Mouse (Mus musculus) megakaryocyte, embryonic 14.5 days (primary cell): ENCODE results near the gene Ppil1. TPM values are rescaled to one million over a fixed set of nuclear protein-coding genes. Genes with fewer than 3 reads are reported as not detected.
A peak's percentile ranks its signal among the peaks of the same experiment; 100 is the strongest.
"Not testable (repeated sequence)": the region's sequence is repeated elsewhere in the genome, so short reads cannot be mapped to it uniquely, and the experiment has no call there.

Source experiments
- H3K27me3 ChIP-seq: replicated peaks from 2 replicates; pipeline ENCODE3; 2012; ENCODE audit warnings: inconsistent platforms
- H3K36me3 ChIP-seq: replicated peaks from 2 replicates; pipeline ENCODE3; 2012; ENCODE audit warnings: low read length, inconsistent platforms, mixed read lengths
- H3K4me1 ChIP-seq: 2 replicates; pipeline ENCODE4 v1.6.1; 2012; ENCODE audit warnings: inconsistent platforms
- H3K4me3 ChIP-seq: replicated peaks from 2 replicates; pipeline ENCODE3; 2012; ENCODE audit warnings: moderate library complexity, mild to moderate bottlenecking, inconsistent platforms
- H3K9me3 ChIP-seq: 2 replicates; pipeline ENCODE4 v1.6.1; 2012; ENCODE audit warnings: inconsistent platforms
- FLI1 ChIP-seq: IDR thresholded peaks from 2 replicates; pipeline ENCODE4 v1.6.1; 2012; ENCODE audit warnings: low read length, inconsistent platforms, mixed read lengths
- GATA1 ChIP-seq: IDR thresholded peaks from 3 replicates; pipeline ENCODE4 v1.6.1; 2012; ENCODE audit warnings: mixed read lengths, low read length, inconsistent platforms, borderline replicate concordance
- polyA plus RNA-seq: library from polyadenylated mRNA; stranded (reverse); fragments of >175 nt; gene quantifications from 2 replicates; pipeline ENCODE4 v1.2.3, GENCODE M21; 2012; ENCODE audit warnings: low replicate concordance; ENCODE audit not compliant: insufficient read depth

The Ppil1 gene
- polyA plus RNA-seq, 1 experiment, result 33.2 TPM

DNA sequence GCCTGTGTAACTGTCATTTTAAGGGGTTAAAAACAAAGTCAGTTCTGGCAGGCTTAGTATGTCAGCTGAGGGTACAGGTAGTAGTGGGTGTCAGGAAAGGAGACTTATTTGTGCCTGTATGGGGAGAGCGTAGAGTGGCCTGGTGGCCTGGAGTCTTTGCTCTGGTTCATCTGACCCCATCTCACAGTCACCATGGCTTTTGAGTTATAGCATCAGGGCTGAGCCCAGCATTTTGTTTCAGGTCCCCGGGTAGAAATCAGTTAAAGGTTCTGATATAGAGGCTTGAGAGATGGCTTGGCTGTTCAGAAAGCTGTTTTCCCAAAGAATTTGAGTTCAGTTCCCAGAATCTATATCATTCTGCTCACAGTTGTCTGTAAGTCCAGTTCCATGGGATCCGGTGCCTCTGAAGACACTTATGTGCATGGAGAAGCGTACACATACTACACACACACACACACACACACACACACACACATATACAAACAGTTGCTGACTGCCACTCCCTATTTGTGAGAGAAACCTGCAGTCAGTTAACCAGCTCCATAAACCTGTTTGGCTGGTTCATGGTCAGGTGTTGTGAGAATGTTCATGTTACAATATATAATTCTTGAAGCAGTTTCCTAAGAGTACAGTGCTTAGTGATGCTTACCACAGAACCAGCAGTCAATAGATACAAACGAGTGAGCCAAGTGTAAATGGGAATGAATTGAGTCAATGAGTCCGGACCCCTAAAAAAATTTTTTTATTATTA lies 4.1 kb upstream of the Ppil1 start:
- Histone ChIP-seq H3K27me3 (no peaks in the 10 kb centered on the region), H3K9me3 (no peaks in the 10 kb centered on the region), H3K4me1 (peaks cover 61% of the 10 kb centered on the region), H3K4me3 (peak overlapping the region; percentile 95), H3K36me3 (peaks cover 3% of the 10 kb centered on the region)
- TF ChIP-seq FLI1, result no peak
- no peak for TF ChIP-seq GATA1

DNA sequence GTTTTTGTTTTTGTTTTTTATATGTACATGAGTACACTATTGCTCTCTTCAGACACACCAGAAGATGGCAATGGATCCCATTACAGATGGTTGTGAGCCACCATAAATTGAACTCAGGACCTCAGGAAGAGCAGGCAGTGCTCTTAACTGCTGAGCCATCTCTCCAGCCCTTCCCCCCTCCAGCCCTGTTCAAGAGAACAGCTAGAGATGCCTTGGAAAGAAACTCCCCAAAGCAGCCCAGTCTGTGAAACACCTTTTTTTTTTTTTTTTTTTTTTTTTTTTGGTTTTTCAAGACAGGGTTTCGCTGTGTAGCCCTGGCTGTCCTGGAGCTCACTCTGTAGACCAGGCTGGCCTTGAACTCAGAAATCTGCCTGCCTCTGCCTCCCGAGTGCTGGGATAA lies 3.1 kb upstream of the Ppil1 start:
- not testable (repeated sequence) for H3K27me3 ChIP-seq, H3K4me3 ChIP-seq, H3K36me3 ChIP-seq, H3K9me3 ChIP-seq
- H3K4me1 ChIP-seq, result peaks cover 72% of the 10 kb centered on the region

DNA sequence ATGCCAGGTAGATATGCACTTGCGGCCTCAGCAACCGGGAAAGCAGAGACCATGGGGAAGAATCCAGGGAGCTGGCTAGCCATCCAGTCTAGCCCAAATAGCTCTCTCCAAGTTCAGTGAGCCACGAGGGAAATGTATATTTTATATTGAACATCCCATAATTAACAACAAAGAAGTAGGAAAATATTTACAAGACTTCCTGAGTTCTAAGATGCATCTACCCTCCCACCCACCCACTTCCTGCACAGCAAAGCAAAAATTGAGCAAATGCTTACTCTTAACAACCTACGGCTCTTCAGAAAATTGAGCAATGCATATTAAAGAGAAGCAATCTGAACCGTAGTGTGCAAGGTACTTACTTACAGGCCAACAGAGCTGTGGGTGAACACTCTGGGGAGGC lies 774 bp upstream of the Ppil1 start:
- H3K4me3 ChIP-seq, result peak overlapping the region; percentile 97
- TF ChIP-seq FLI1, result no peak
- TF ChIP-seq GATA1, result no peak
- H3K9me3 ChIP-seq, result no peaks in the 10 kb centered on the region
- H3K4me1 ChIP-seq, result peaks cover 73% of the 10 kb centered on the region
- H3K36me3 ChIP-seq, result peaks cover 21% of the 10 kb centered on the region
- H3K27me3 ChIP-seq, result no peaks in the 10 kb centered on the region

DNA sequence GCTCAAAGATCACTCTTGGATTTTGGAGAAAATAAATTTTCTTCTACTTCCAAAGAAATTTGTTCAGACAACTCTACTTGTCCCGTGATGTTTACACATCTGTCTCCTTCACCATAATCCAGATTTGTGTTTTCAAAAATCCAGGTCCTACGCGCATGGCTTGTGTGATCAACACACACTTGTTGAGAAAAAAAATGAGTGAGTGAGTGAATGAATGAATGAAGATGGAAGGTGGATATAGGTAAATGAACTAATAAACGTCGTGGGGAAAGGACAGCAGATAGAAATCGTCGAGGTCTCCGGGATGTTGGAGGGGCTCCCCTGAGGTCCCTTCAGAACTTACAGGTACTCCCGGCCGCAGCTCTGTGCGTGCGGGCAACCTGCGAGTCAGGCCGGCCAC lies 569 bp downstream of the Ppil1 start:
- H3K27me3 ChIP-seq, result no peaks in the 10 kb centered on the region
- peaks cover 81% of the 10 kb centered on the region for H3K4me1 ChIP-seq
- TF ChIP-seq GATA1, result no peak
- TF ChIP-seq FLI1, result no peak
- peak overlapping the region; percentile 97 for H3K4me3 ChIP-seq
- no peaks in the 10 kb centered on the region for H3K9me3 ChIP-seq
- H3K36me3 ChIP-seq, result peaks cover 26% of the 10 kb centered on the region

DNA sequence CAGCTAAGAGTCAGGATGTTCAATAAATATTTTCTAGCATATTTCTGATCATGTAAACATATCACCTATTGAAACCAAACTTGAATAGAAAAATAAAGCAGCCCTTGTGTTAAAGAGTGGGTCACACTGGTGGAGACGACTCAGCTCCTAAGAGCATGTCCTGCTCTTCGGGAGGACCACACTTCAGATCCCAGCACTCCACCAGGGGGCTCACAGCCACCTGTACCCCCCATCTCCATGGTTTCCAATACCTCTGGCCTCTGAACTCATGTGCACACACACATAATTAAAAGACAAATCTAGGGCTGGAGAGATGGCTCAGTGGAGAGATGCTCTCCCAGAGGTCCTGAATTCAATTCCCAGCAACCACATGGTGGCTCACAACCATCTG lies 1.7 kb downstream of the Ppil1 start:
- H3K36me3 ChIP-seq, result peaks cover 38% of the 10 kb centered on the region
- TF ChIP-seq GATA1 (no peak), FLI1 (no peak)
- no peaks in the 10 kb centered on the region for H3K9me3 ChIP-seq
- peaks cover 81% of the 10 kb centered on the region for H3K4me1 ChIP-seq
- peak overlapping the region; percentile 73 for H3K4me3 ChIP-seq
- no peaks in the 10 kb centered on the region for H3K27me3 ChIP-seq

DNA sequence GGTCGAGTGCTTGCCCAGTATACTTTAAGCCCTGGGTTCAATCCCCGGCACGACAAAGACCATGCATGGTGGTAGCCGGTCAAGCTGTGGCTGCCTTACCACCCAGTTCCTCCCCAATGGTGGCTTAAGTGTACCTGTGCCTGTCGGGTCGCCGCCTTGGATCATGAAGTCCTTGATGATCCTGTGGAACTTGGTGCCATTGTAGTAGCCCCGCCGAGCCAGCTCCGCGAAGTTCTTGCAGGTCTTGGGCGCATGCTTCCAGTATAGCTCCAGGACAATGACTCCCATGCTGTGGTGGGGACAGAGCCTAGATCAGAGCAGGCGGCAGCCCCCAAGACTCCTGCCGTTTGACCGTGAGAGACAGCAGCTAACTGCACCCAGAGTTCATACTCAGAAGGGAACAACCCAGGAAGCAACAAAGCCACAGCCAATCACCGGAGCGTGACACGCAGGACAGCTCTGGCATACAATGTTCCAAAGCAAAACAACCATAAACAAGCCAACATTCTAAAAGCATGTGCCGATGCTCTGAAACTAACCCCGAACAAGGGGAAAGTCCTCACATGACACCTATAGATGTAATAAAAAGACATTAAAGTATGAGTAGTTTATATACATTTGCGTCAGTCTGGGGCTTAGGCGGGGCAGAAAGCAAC lies 2.3 kb downstream of the Ppil1 start:
- peak overlapping the region; percentile 86 for H3K4me3 ChIP-seq
- peaks cover 86% of the 10 kb centered on the region for H3K4me1 ChIP-seq
- TF ChIP-seq FLI1 (no peak), GATA1 (no peak)
- H3K9me3 ChIP-seq, result no peaks in the 10 kb centered on the region
- H3K36me3 ChIP-seq, result peaks cover 43% of the 10 kb centered on the region
- no peaks in the 10 kb centered on the region for H3K27me3 ChIP-seq

DNA sequence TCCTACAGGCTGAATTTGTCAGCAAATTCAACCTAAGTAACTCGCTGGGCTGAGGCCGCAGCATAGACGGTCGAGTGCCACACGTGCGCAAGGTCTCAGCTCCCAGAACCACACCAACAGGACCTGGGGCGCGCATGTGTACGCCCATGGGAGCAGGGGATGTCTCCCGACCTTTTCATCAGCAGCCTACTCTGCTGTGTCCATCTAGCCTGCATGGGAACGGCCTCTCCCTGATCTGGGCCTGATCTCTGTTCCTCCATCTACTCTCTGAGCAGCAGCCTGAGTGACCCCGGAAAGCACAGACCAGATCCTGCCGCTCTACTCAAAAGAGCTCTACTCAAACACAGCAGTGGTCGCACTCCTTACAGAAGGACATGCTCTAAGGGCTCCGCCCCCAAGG lies 3.5 kb downstream of the Ppil1 start:
- Histone ChIP-seq H3K36me3 (peaks cover 55% of the 10 kb centered on the region), H3K4me3 (peak overlapping the region; percentile 51), H3K4me1 (peaks cover 94% of the 10 kb centered on the region), H3K9me3 (no peaks in the 10 kb centered on the region), H3K27me3 (no peaks in the 10 kb centered on the region)
- TF ChIP-seq GATA1 (no peak), FLI1 (no peak)

DNA sequence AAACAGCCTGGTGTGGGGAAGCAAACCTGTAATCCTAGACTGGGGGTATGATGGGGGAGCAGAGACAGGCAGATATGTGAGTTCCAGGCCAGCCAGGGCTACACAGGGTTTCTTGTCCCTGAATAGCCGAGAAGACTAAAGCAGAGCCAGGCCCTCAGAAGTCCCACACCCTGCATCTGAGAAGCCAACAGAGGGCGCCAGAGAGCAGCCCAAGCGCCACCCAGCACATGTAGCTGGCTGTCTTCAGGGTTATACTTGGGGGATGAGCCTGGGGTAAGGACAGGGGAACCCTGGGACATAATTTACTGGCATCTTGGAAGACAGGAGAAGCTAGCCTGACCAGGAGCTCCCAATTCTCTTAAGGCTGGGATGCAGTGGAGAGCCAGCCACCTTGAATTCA lies 4.5 kb downstream of the Ppil1 start:
- peak overlapping the region; percentile 76 for H3K4me3 ChIP-seq
- peaks cover 59% of the 10 kb centered on the region for H3K36me3 ChIP-seq
- H3K27me3 ChIP-seq, result no peaks in the 10 kb centered on the region
- no peaks in the 10 kb centered on the region for H3K9me3 ChIP-seq
- H3K4me1 ChIP-seq, result peaks cover 91% of the 10 kb centered on the region
- TF ChIP-seq GATA1 (no peak), FLI1 (no peak)

DNA sequence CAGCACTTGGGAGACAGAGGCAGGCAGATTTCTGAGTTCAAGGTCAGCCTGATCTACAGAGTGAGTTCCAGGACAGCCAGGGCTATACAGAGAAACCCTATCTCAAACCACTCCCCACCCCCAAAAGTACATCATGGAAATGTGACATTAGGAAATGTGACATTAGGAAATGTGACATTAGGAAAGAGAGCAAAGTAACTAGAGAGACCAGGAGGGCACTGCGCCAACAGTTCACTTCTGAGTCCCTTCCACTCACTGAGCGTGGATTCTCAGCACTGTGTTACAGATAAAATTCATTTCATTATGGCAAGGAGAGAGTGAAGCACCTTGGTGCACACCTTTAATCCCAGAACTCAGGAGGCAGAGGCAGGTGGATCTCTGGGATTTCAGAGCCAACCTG lies 5.1 kb downstream of the Ppil1 start:
- H3K9me3 ChIP-seq, result peaks cover under 1% of the 10 kb centered on the region; the same call in 1 of the 2 replicates
- peaks cover 91% of the 10 kb centered on the region for H3K4me1 ChIP-seq
- peaks cover 65% of the 10 kb centered on the region for H3K36me3 ChIP-seq
- TF ChIP-seq GATA1, result no peak
- no peak for TF ChIP-seq FLI1
- H3K27me3 ChIP-seq, result no peaks in the 10 kb centered on the region
- H3K4me3 ChIP-seq, result no peak overlapping the region

DNA sequence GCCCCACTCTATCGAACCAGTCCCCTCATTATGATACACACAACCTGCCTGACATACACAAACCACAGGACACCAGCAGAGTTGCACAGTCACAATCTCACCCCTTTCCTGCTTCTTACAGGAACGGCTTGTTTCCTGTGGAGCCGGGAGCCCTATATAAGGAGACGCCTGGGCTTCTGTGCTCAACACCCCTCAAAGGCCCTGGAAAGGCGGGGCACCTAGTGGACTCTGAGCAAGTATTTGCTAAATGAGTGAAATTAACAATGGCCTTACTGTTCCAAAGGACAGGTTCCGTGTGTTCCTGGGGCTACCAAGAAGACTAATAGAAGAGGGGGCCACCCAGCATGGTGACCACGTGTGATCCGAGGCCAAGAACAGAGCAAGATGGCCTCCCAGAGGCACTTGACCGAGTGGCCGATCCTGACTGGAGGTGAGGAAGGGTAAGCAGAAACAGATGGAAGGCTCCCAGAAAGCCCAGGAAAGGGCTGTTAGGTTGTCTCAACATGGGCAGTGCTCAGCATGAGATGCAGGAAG lies 5.9 kb downstream of the Ppil1 start:
- Histone ChIP-seq H3K27me3 (no peaks in the 10 kb centered on the region), H3K9me3 (peaks cover 7% of the 10 kb centered on the region), H3K36me3 (peaks cover 73% of the 10 kb centered on the region), H3K4me1 (peaks cover 95% of the 10 kb centered on the region), H3K4me3 (peak overlapping the region; percentile 77)
- TF ChIP-seq GATA1, result no peak
- no peak for TF ChIP-seq FLI1
